In the genomic region with DNA sequence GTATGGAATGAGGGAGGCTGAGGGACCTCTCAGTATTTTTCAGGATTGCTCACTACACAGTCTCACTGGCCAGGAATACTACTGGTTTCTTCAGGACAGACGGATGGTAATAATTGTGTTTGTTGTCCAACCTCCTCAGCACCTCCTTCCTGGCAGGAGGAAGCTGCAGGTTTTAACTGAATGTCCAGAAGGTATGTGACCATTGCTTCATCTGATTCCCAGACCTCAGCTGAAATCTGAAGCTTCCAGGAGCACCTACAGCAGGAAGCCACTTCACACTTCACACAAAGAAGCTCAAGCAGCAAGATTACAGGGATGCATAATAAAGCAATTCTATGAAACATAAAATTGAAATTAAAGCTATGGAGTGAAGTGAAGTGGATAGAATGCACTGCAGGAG, we compare ENCODE assay signal across 17 mouse cellular contexts.
A peak's percentile ranks its signal among the peaks of the same experiment; 100 is the strongest.
DNase-seq lines count a peak whose midpoint lies in the region; ATAC-seq and TF ChIP-seq lines count a peak whose summit lies in the region.
"Had no signal": no experiment of that assay in that cellular context is flagged by ENCODE, and none has a peak within 500 bp of the region (broad histone marks: within the 10 kb centered on the region; RNA-seq: fewer than 3 reads in every experiment).

No protein-coding gene starts in this region.

- no peak for TF ChIP-seq CTCF in Patski (IDR thresholded peaks at IDR 0.05)

- no peaks in the 10 kb centered on the region for H3K27me3 ChIP-seq in Patski
- H3K27me3 ChIP-seq: embryonic facial prominence, embryonic 13.5 days; embryonic facial prominence, embryonic 15.5 days; forebrain, embryonic 12.5 days had no signal

- peak; percentile 35 for DNase-seq in cerebellum, adult 9-10 months
- DNase-seq in cerebellum, postnatal 10 days, result no peak
- no peak for DNase-seq in Patski (ENCODE audit: low read depth, low spot score)
- peak; percentile 51 for DNase-seq in brain, adult 2 months (ENCODE audit: low read depth, low spot score)
- DNase-seq in testis, postnatal 10 days (ENCODE audit: low spot score), result no peak
- DNase-seq: adrenal gland, adult 8-10 months; adrenal gland, postnatal 14 days; adrenal gland, postnatal 36 days; cerebellum, adult 11-12 months; cerebellum, adult 9-11 months; embryo, embryonic 11 days had no signal

- in situ Hi-C loops in Patski (cut with MboI; ENCODE audit: low pct_unique_long_range_greater_than_20kb), result no loop called here

- CTCF ChIA-PET in Patski (lab: Charles Lee), result interaction anchor here (2.4 kb wide), 1 partner anchor 16 kb away, joined by 6 read pairs; no protein-coding TSS in a partner anchor

- peak; percentile 52 for ATAC-seq in Patski
- ATAC-seq: activated CD4-positive, CD25-positive, alpha-beta regulatory T cell, adult 4 months; forebrain, embryonic 14.5 days; forebrain, embryonic 16.5 days had no signal

- POLR2A ChIA-PET in Patski (lab: Charles Lee), result no interaction called here

Comparison
In these comparisons a context has a peak if more than half of its experiments do, and no peak if none do; other contexts are left out.
1. DNase-seq: peak in cerebellum, adult 9-10 months (single experiment) and brain, adult 2 months (single experiment); none in cerebellum, postnatal 10 days (0 of 2), Patski (single experiment) and testis, postnatal 10 days (single experiment).